Mouse (Mus musculus) neural tube, postnatal 0 days (tissue): Measurements from ENCODE around the gene Fam92a. TPM values are rescaled to one million over a fixed set of nuclear protein-coding genes. Genes with fewer than 3 reads are reported as not detected.

Experiments used
- polyA plus RNA-seq: library from polyadenylated mRNA; unstranded; fragments of >200 nt; fragmentation: Nextera tagmentation; extraction: Ambion mirVana; gene quantifications from 2 replicates; pipeline ENCODE4 v1.2.1, GENCODE M21; 2015

Gene Fam92a
- polyA plus RNA-seq, result 122 and 147 TPM in 2 replicates

GRCm38 (mm10) chr4:12171318-12172091 lies at the start of gene Fam92a:
Gene Fam92a (minus strand): TSS chr4:12172015.

GRCm38 (mm10) chr4:12140141-12140567 lies 31.7 kb downstream of the Fam92a start, which contains the start of gene Rbm12b1:
Gene Rbm12b1 (plus strand): TSS chr4:12140264.

Other genes starting within 250 kb of the Fam92a start
- gene Gm10604, start 190.8 kb downstream of the Fam92a start, polyA plus RNA-seq, result 0.28 and 0.73 TPM in 2 replicates
- gene Rbm12b2, start 82.6 kb downstream of the Fam92a start, polyA plus RNA-seq, result 9.2 TPM in 2 replicates
- 4.1 and 4.4 TPM in 2 replicates for gene Rbm12b1, start 31.8 kb downstream of the Fam92a start, polyA plus RNA-seq